Mouse (Mus musculus) adrenal gland, postnatal 36 days (tissue): ENCODE measurements around the gene Otx2. TPM values are rescaled to one million over a fixed set of nuclear protein-coding genes. Genes with fewer than 3 reads are reported as not detected.
A peak's percentile ranks its signal among the peaks of the same experiment; 100 is the strongest.
"Not testable (repeated sequence)": the region's sequence is repeated elsewhere in the genome, so short reads cannot be mapped to it uniquely, and the experiment has no call there.

Experiments used
- DNase-seq, 2 experiments: peaks; one replicate each; pipeline ENCODE4 v3.0.0; 2021; ENCODE audit warnings: mixed read lengths in 1 of 2
- total RNA-seq, 2 experiments: library from RNA; stranded (reverse); gene quantifications; 2 replicates each; pipeline ENCODE4 v1.2.3; 2021

The Otx2 gene
- total RNA-seq, 2 experiments from 2014 or later = not detected

GRCm38 (mm10) chr14:48653676-48654510 is 19.7 kb downstream of the Otx2 start:
- no peak for DNase-seq

GRCm38 (mm10) chr14:48653081-48653480 is 20.5 kb downstream of the Otx2 start:
- no peak for DNase-seq

GRCm38 (mm10) chr14:48652256-48652655 is 21.4 kb downstream of the Otx2 start:
- no peak for DNase-seq

GRCm38 (mm10) chr14:48651471-48652211 is 22.0 kb downstream of the Otx2 start:
- no peak for DNase-seq

- no peak for DNase-seq
These were observed 31.9 kb downstream of the Otx2 start for GRCm38 (mm10) chr14:48641462-48642395.

- no peak for DNase-seq
These were observed 40.5 kb downstream of the Otx2 start for GRCm38 (mm10) chr14:48633141-48633540.

GRCm38 (mm10) chr14:48632335-48632734 is 41.3 kb downstream of the Otx2 start:
- no peak for DNase-seq

GRCm38 (mm10) chr14:48631486-48631885 is 42.1 kb downstream of the Otx2 start:
- no peak for DNase-seq

- DNase-seq = no peak
These were observed 44.2 kb downstream of the Otx2 start for GRCm38 (mm10) chr14:48629404-48629803.

GRCm38 (mm10) chr14:48626271-48626670 is 47.3 kb downstream of the Otx2 start:
- no peak for DNase-seq

GRCm38 (mm10) chr14:48625331-48625694 is 48.3 kb downstream of the Otx2 start:
- no peak for DNase-seq

GRCm38 (mm10) chr14:48624596-48625330 is 48.9 kb downstream of the Otx2 start:
- DNase-seq = peak; percentile 6 to 14

- not testable (repeated sequence) for DNase-seq
These were observed 50.9 kb downstream of the Otx2 start for GRCm38 (mm10) chr14:48622726-48623125.

GRCm38 (mm10) chr14:48616361-48616760 is 57.3 kb downstream of the Otx2 start:
- DNase-seq = no peak

GRCm38 (mm10) chr14:48608641-48609310 is 64.8 kb downstream of the Otx2 start:
- no peak for DNase-seq

Other genes with a start within 250 kb of the Otx2 start
- 10 to 100 TPM; 31.1 to 34.0 TPM for gene Tmem260, start 227.7 kb downstream of the Otx2 start, total RNA-seq